Mouse (Mus musculus): ENCODE data around the gene Tmie.

- no peak for TF ChIP-seq CTCF (conservative IDR thresholded peaks at IDR 0.05 in 1 of 2, IDR thresholded peaks at IDR 0.05 in 1 of 2; ENCODE audit: low read depth in 2 of 2, low read length in 2 of 2)
- no peak for TF ChIP-seq E2F4 (IDR thresholded peaks at IDR 0.05; ENCODE audit: insufficient replicate concordance, low read depth, low read length)
- TF ChIP-seq ZMIZ1 (IDR thresholded peaks at IDR 0.05; ENCODE audit: low read depth, low read length), result no peak
- no peak for TF ChIP-seq POLR2A (IDR thresholded peaks at IDR 0.05; ENCODE audit: low read depth, low read length)
- TF ChIP-seq ZNF384 (IDR thresholded peaks at IDR 0.05; ENCODE audit: low read depth, low read length), result no peak
- TF ChIP-seq SIN3A (IDR thresholded peaks at IDR 0.05; ENCODE audit: low read length), result no peak
- TF ChIP-seq MAFK (IDR thresholded peaks at IDR 0.05; ENCODE audit: insufficient replicate concordance, low read length), result no peak
- TF ChIP-seq EP300 (IDR thresholded peaks at IDR 0.05; ENCODE audit: low read length), result no peak
- no peak for TF ChIP-seq ETS1 (conservative IDR thresholded peaks at IDR 0.05; ENCODE audit: low read depth, low read length)
- no peak for TF ChIP-seq USF1 (IDR thresholded peaks at IDR 0.05; ENCODE audit: low read depth, low read length)
- TF ChIP-seq MAZ (IDR thresholded peaks at IDR 0.05; ENCODE audit: low read depth, low read length), result no peak
Measured at GRCm38 (mm10) chr9:110909371-110909967, 29.6 kb upstream of the Tmie start.

All from CH12.LX (cell line).